Mouse (Mus musculus) cortical plate, adult 2 months (tissue): ENCODE results near the gene Ankrd13a.

Source experiments
- CTCF ChIP-seq: fragments of 200-500 bp; IDR thresholded peaks from 2 replicates; pipeline ENCODE4 v1.5.1; 2011; ENCODE audit warnings: mild to moderate bottlenecking, control low read depth, low read length; ENCODE audit not compliant: insufficient read depth; ENCODE audit errors: extremely low read depth
- POLR2A ChIP-seq: fragments of 200-500 bp; IDR thresholded peaks from 2 replicates; pipeline ENCODE4 v1.6.1; 2011; ENCODE audit warnings: mild to moderate bottlenecking, low read length, control low read depth; ENCODE audit not compliant: insufficient read depth; ENCODE audit errors: extremely low read depth

- TF ChIP-seq CTCF (no peak), POLR2A (peak; percentile 79; the same call in 1 of the 2 replicates)
These were observed 48.6 kb downstream of the Ankrd13a start, which contains the start of gene 1500011B03Rik for GRCm38 (mm10) chr5:114822796-114823688.
